Mouse (Mus musculus) megakaryocyte, embryonic 14.5 days (primary cell): ENCODE results near the gene Fam111a.

Experiments used
- FLI1 ChIP-seq: IDR thresholded peaks from 2 replicates; pipeline ENCODE4 v1.6.1; 2012; ENCODE audit warnings: low read length, inconsistent platforms, mixed read lengths
- GATA1 ChIP-seq: IDR thresholded peaks from 3 replicates; pipeline ENCODE4 v1.6.1; 2012; ENCODE audit warnings: mixed read lengths, low read length, inconsistent platforms, borderline replicate concordance

DNA sequence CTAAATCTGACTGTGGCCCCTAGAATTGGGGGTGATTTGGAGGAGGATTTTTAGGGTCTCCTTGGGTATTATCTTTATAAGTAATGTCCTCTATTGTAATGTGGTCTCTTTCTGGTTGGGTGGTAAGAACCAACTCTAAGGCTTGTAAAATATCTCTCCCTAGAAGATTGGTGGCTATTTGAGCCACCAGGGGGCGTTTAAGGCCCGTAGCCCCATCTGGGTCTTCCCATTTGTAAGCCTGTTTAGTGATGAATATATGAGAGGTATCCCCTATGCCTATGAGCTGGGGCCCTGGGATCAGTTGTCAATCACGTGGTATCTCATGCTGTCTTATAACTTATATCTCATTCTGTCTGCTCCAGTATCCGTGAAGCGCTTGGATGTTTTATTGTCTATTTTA is 3.6 kb downstream of the Fam111a start:
- no peak for TF ChIP-seq GATA1
- TF ChIP-seq FLI1: no peak
